Mouse (Mus musculus): ENCODE results near the gene Rnf207. TPM values are rescaled to one million over a fixed set of nuclear protein-coding genes. Genes with fewer than 3 reads are reported as not detected.

Rnf207 gene
- polyA plus RNA-seq, 1 experiment from 2014 or later, result 4.0 TPM

- no peaks in the 10 kb centered on the region for H3K9me3 ChIP-seq (ENCODE audit: control insufficient read depth, low read length)
- no peak overlapping the region for H3K4me2 ChIP-seq (ENCODE audit: low read length)
- H3K27ac ChIP-seq (ENCODE audit: low read length), result no peak overlapping the region
- H3K36me3 ChIP-seq (ENCODE audit: control insufficient read depth, insufficient read depth), result peaks cover 17% of the 10 kb centered on the region
- H3K4me1 ChIP-seq (replicated peaks; ENCODE audit: control insufficient read depth, insufficient read depth, low read length), result peaks cover 23% of the 10 kb centered on the region
- peaks cover 6% of the 10 kb centered on the region for H3K27me3 ChIP-seq (replicated peaks; ENCODE audit: control insufficient read depth, insufficient read depth, low read length)
- ATAC-seq, result no peak
- H3K4me3 ChIP-seq (replicated peaks; ENCODE audit: low read length), result no peak overlapping the region
- 70% methylated on average over 8 of the region's 8 CpGs for WGBS
- no peak overlapping the region for H3K9ac ChIP-seq (replicated peaks; ENCODE audit: low read depth, low read length)
Measured at GRCm38 (mm10) chr4:152300375-152300774, 18.4 kb downstream of the Rnf207 start.

GRCm38 (mm10) chr4:152298836-152299235, 20.0 kb downstream of the Rnf207 start:
- Histone ChIP-seq H3K9ac (replicated peaks; ENCODE audit: low read depth, low read length) (no peak overlapping the region), H3K36me3 (ENCODE audit: control insufficient read depth, insufficient read depth) (peaks cover 10% of the 10 kb centered on the region), H3K4me3 (replicated peaks; ENCODE audit: low read length) (no peak overlapping the region), H3K27ac (ENCODE audit: low read length) (no peak overlapping the region), H3K4me2 (ENCODE audit: low read length) (no peak overlapping the region), H3K27me3 (replicated peaks; ENCODE audit: control insufficient read depth, insufficient read depth, low read length) (peaks cover 16% of the 10 kb centered on the region), H3K9me3 (ENCODE audit: control insufficient read depth, low read length) (no peaks in the 10 kb centered on the region), H3K4me1 (replicated peaks; ENCODE audit: control insufficient read depth, insufficient read depth, low read length) (peaks cover 23% of the 10 kb centered on the region)
- ATAC-seq, result no peak
- 79% methylated on average over 14 of the region's 14 CpGs for WGBS

- WGBS, result under 1% methylated on average over 119 of the region's 119 CpGs
- Histone ChIP-seq H3K4me2 (ENCODE audit: low read length) (peak within 1 kb of the TSS; percentile 85), H3K9ac (replicated peaks; ENCODE audit: low read depth, low read length) (peak within 1 kb of the TSS; percentile 93), H3K27me3 (replicated peaks; ENCODE audit: control insufficient read depth, insufficient read depth, low read length) (peaks cover 30% of the 10 kb centered on the region), H3K27ac (ENCODE audit: low read length) (peak within 1 kb of the TSS; percentile 69; the same call in 1 of the 2 replicates), H3K4me3 (replicated peaks; ENCODE audit: low read length) (peak within 1 kb of the TSS; percentile 54), H3K36me3 (ENCODE audit: control insufficient read depth, insufficient read depth) (no peaks in the 10 kb centered on the region; the same call in 1 of the 2 replicates), H3K9me3 (ENCODE audit: control insufficient read depth, low read length) (no peaks in the 10 kb centered on the region), H3K4me1 (replicated peaks; ENCODE audit: control insufficient read depth, insufficient read depth, low read length) (peaks cover 23% of the 10 kb centered on the region)
- ATAC-seq, result peak; percentile 96
Measured at GRCm38 (mm10) chr4:152296874-152297861, 21.6 kb downstream of the Rnf207 start, which contains the start of gene Icmt. TSS of gene Icmt (plus strand) at chr4:152297227.

GRCm38 (mm10) chr4:152296371-152296770, 22.4 kb downstream of the Rnf207 start:
- peak overlapping the region; percentile 52; the same call in 1 of the 2 replicates for H3K9ac ChIP-seq (replicated peaks; ENCODE audit: low read depth, low read length)

GRCm38 (mm10) chr4:152295916-152296315, 22.9 kb downstream of the Rnf207 start:
- Histone ChIP-seq H3K27me3 (replicated peaks; ENCODE audit: control insufficient read depth, insufficient read depth, low read length) (peaks cover 43% of the 10 kb centered on the region), H3K36me3 (ENCODE audit: control insufficient read depth, insufficient read depth) (no peaks in the 10 kb centered on the region; the same call in 1 of the 2 replicates), H3K27ac (ENCODE audit: low read length) (no peak overlapping the region), H3K4me3 (replicated peaks; ENCODE audit: low read length) (no peak overlapping the region), H3K9me3 (ENCODE audit: control insufficient read depth, low read length) (no peaks in the 10 kb centered on the region), H3K9ac (replicated peaks; ENCODE audit: low read depth, low read length) (no peak overlapping the region), H3K4me2 (ENCODE audit: low read length) (no peak overlapping the region), H3K4me1 (replicated peaks; ENCODE audit: control insufficient read depth, insufficient read depth, low read length) (peaks cover 23% of the 10 kb centered on the region)
- 59% methylated on average over 4 of the region's 4 CpGs for WGBS
- no peak for ATAC-seq

More at GRCm38 (mm10) chr4:152296371-152296770, 22.4 kb downstream of the Rnf207 start:
- no peaks in the 10 kb centered on the region; the same call in 1 of the 2 replicates for H3K36me3 ChIP-seq (ENCODE audit: control insufficient read depth, insufficient read depth)
- H3K27ac ChIP-seq (ENCODE audit: low read length), result no peak overlapping the region
- peaks cover 23% of the 10 kb centered on the region for H3K4me1 ChIP-seq (replicated peaks; ENCODE audit: control insufficient read depth, insufficient read depth, low read length)
- H3K27me3 ChIP-seq (replicated peaks; ENCODE audit: control insufficient read depth, insufficient read depth, low read length), result peaks cover 38% of the 10 kb centered on the region
- no peaks in the 10 kb centered on the region for H3K9me3 ChIP-seq (ENCODE audit: control insufficient read depth, low read length)
- H3K4me3 ChIP-seq (replicated peaks; ENCODE audit: low read length), result peak overlapping the region; percentile 54
- ATAC-seq, result no peak
- WGBS, result 21% methylated on average over 8 of the region's 8 CpGs
- H3K4me2 ChIP-seq (ENCODE audit: low read length), result peak overlapping the region; percentile 81

- Histone ChIP-seq H3K27me3 (replicated peaks; ENCODE audit: control insufficient read depth, insufficient read depth, low read length) (peaks cover 54% of the 10 kb centered on the region), H3K4me2 (ENCODE audit: low read length) (no peak overlapping the region), H3K9me3 (ENCODE audit: control insufficient read depth, low read length) (no peaks in the 10 kb centered on the region), H3K4me1 (replicated peaks; ENCODE audit: control insufficient read depth, insufficient read depth, low read length) (peaks cover 27% of the 10 kb centered on the region), H3K27ac (ENCODE audit: low read length) (no peak overlapping the region), H3K9ac (replicated peaks; ENCODE audit: low read depth, low read length) (no peak overlapping the region), H3K4me3 (replicated peaks; ENCODE audit: low read length) (no peak overlapping the region), H3K36me3 (ENCODE audit: control insufficient read depth, insufficient read depth) (no peaks in the 10 kb centered on the region)
- ATAC-seq, result no peak
- 60% methylated on average over 10 of the region's 10 CpGs for WGBS
Measured at GRCm38 (mm10) chr4:152294188-152294929, 24.4 kb downstream of the Rnf207 start.

GRCm38 (mm10) chr4:152292102-152292765, 26.6 kb downstream of the Rnf207 start:
- Histone ChIP-seq H3K4me2 (ENCODE audit: low read length) (no peak overlapping the region), H3K36me3 (ENCODE audit: control insufficient read depth, insufficient read depth) (no peaks in the 10 kb centered on the region), H3K9ac (replicated peaks; ENCODE audit: low read depth, low read length) (no peak overlapping the region), H3K4me1 (replicated peaks; ENCODE audit: control insufficient read depth, insufficient read depth, low read length) (peaks cover 23% of the 10 kb centered on the region), H3K27me3 (replicated peaks; ENCODE audit: control insufficient read depth, insufficient read depth, low read length) (peaks cover 69% of the 10 kb centered on the region), H3K4me3 (replicated peaks; ENCODE audit: low read length) (no peak overlapping the region), H3K9me3 (ENCODE audit: control insufficient read depth, low read length) (no peaks in the 10 kb centered on the region), H3K27ac (ENCODE audit: low read length) (no peak overlapping the region)
- ATAC-seq, result no peak
- 7% methylated on average over 12 of the region's 12 CpGs for WGBS

- WGBS, result 13% methylated on average over 6 of the region's 6 CpGs
- Histone ChIP-seq H3K27me3 (replicated peaks; ENCODE audit: control insufficient read depth, insufficient read depth, low read length) (peaks cover 76% of the 10 kb centered on the region), H3K4me1 (replicated peaks; ENCODE audit: control insufficient read depth, insufficient read depth, low read length) (peaks cover 29% of the 10 kb centered on the region), H3K27ac (ENCODE audit: low read length) (no peak within 1 kb of the TSS), H3K4me3 (replicated peaks; ENCODE audit: low read length) (peak within 1 kb of the TSS; percentile 36), H3K36me3 (ENCODE audit: control insufficient read depth, insufficient read depth) (no peaks in the 10 kb centered on the region), H3K9me3 (ENCODE audit: control insufficient read depth, low read length) (no peaks in the 10 kb centered on the region), H3K4me2 (ENCODE audit: low read length) (peak within 1 kb of the TSS; percentile 64), H3K9ac (replicated peaks; ENCODE audit: low read depth, low read length) (peak within 1 kb of the TSS; percentile 57)
- ATAC-seq, result no peak
Measured at GRCm38 (mm10) chr4:152291562-152291961, 27.2 kb downstream of the Rnf207 start, which contains the start of gene Hes3. TSS of gene Hes3 (minus strand) at chr4:152291662.
